Mouse (Mus musculus) midbrain, embryonic 13.5 days (tissue): ENCODE data around the gene Cryl1. TPM values are rescaled to one million over a fixed set of nuclear protein-coding genes. Genes with fewer than 3 reads are reported as not detected.

Source experiments
- ATAC-seq: fragments of 200-750 bp; cut with Nextera tagmentation; 2 replicates; pipeline ENCODE4 v1.8.0; 2017; ENCODE audit warnings: mild to moderate bottlenecking, moderate TSS enrichment, moderate library complexity
- H3K27ac ChIP-seq: fragments of 300-500 bp; sonication (generic); 2 replicates; pipeline ENCODE4 v1.5.1; 2015; ENCODE audit warnings: inconsistent platforms, mild to moderate bottlenecking, moderate library complexity
- H3K27me3 ChIP-seq: fragments of 300-500 bp; sonication (generic); 2 replicates; pipeline ENCODE4 v1.6.1; 2015; ENCODE audit warnings: mild to moderate bottlenecking, inconsistent platforms
- H3K36me3 ChIP-seq: fragments of 300-500 bp; sonication (generic); 2 replicates; pipeline ENCODE4 v1.6.1; 2015; ENCODE audit warnings: mild to moderate bottlenecking, inconsistent platforms
- H3K4me1 ChIP-seq: fragments of 300-500 bp; sonication (generic); replicated peaks from 2 replicates; pipeline ENCODE4 v1.6.1; 2015; ENCODE audit warnings: inconsistent platforms
- H3K4me2 ChIP-seq: fragments of 300-500 bp; sonication (generic); replicated peaks from 2 replicates; pipeline ENCODE4 v1.6.1; 2015; ENCODE audit warnings: moderate library complexity, mild to moderate bottlenecking, inconsistent platforms
- H3K4me3 ChIP-seq: fragments of 300-500 bp; sonication (generic); replicated peaks from 2 replicates; pipeline ENCODE4 v1.5.1; 2015; ENCODE audit warnings: mild to moderate bottlenecking, inconsistent platforms
- H3K9ac ChIP-seq: fragments of 300-500 bp; sonication (generic); replicated peaks from 2 replicates; pipeline ENCODE4 v1.6.1; 2015; ENCODE audit warnings: mild to moderate bottlenecking, inconsistent platforms
- H3K9me3 ChIP-seq: fragments of 300-500 bp; sonication (generic); 2 replicates; pipeline ENCODE4 v1.6.1; 2016; ENCODE audit warnings: mild to moderate bottlenecking, inconsistent platforms
- WGBS: fragments of 180-500 bp; shearing (Covaris S2); methylation state at CpG from one replicate; pipeline ENCODE4 v1.1.7; 2015; 5-methylcytosine and 5-hydroxymethylcytosine counted together
- polyA plus RNA-seq: library from polyadenylated mRNA; unstranded; fragments of >200 nt; fragmentation: Nextera tagmentation; extraction: Ambion mirVana; gene quantifications from 2 replicates; pipeline ENCODE4 v1.2.1, GENCODE M21; 2015

Cryl1 gene
- 5.6 and 6.6 TPM in 2 replicates for polyA plus RNA-seq

DNA sequence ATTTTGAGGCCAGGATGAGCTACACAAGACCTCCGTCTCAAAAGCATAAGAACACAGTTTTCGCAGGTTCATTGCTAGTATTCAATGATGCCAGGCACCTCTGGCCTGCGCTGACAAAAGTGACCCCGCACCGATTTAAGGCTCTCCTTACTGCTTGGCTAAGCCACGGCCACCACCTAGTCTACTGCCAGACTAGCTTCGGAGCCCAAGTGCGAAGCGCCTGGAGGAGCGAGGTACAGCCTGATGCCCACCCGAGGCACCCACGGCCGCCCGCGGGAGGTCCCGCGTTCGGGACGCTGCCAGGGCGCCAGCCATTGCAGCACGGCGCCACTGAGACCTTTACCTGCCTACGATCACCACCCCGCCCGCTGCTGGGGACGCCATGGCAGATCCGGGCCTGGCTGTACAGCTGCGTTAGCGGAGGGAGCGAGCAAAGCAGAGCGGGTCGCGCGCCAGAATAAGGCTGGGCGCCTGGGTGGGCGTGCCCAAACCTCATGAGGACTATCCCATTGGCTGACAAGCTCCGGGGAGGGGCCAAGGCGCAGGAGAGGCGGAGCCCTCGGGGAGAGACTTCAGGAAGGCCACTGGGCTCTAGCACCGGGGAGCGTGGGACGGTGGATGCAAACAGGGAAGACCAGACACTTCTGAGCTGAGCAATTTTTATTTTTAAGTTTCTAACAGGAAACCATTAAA, at the start of gene Cryl1:
Gene Cryl1 (minus strand): TSS at position 465 of the 693 bp plus-strand sequence.
- H3K27me3 ChIP-seq: peaks cover 25% of the 10 kb centered on the region
- H3K9me3 ChIP-seq: no peaks in the 10 kb centered on the region
- H3K4me2 ChIP-seq: peak within 1 kb of the TSS; percentile 69
- H3K36me3 ChIP-seq: no peaks in the 10 kb centered on the region
- WGBS: 2% methylated on average over 43 of the region's 43 CpGs
- H3K9ac ChIP-seq: peak within 1 kb of the TSS; percentile 71
- H3K4me1 ChIP-seq: peaks cover 10% of the 10 kb centered on the region
- H3K27ac ChIP-seq: no peak within 1 kb of the TSS
- H3K4me3 ChIP-seq: peak within 1 kb of the TSS; percentile 60
- ATAC-seq: peak; percentile 99

DNA sequence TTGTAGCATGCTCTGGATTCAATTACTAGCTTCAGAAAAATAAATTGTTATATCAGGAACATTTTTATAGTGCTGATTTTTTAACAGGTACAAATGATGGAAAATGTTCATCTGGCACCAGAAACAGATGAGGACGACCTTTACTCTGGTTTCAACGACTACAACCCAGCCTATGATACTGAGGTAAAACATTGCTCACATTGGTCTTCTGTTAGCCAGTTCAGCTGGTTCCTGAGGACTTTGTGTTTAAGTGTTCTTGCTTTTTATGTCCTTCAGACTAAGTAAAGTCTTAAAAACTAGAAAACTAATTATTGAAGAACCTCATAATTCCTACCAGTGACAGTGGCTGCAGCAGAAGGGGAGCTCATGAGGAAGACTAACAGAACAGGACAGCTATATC, 32.1 kb upstream of the Cryl1 start:
- Histone ChIP-seq H3K27ac (no peak overlapping the region), H3K4me3 (no peak overlapping the region), H3K4me2 (no peak overlapping the region), H3K9me3 (no peaks in the 10 kb centered on the region), H3K4me1 (peaks cover under 1% of the 10 kb centered on the region; the same call in 1 of the 2 replicates), H3K9ac (no peak overlapping the region), H3K27me3 (no peaks in the 10 kb centered on the region), H3K36me3 (peaks cover 15% of the 10 kb centered on the region)
- no peak for ATAC-seq
- 78% methylated on average over 2 of the region's 2 CpGs for WGBS

DNA sequence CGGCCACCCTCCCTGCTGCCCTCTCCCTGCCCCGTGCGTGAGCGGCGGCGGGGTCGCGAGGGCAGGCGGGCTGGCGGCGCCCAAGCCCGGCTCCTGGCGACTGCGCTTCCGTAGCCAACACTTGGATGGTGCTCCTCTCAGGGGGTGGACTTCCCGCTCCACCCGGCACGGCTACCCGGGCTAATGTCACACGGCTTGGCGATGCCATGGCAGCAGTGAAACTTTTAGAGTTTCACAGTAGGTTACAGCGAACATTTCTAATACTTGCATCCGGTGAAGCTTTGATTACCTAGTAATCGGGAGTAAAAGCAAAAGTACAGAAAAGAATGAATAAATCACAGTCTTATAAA, 25.9 kb upstream of the Cryl1 start:
- H3K9ac ChIP-seq: peak overlapping the region; percentile 89
- peak overlapping the region; percentile 64 for H3K4me2 ChIP-seq
- no peaks in the 10 kb centered on the region for H3K36me3 ChIP-seq
- no peaks in the 10 kb centered on the region for H3K9me3 ChIP-seq
- peaks cover 11% of the 10 kb centered on the region for H3K4me1 ChIP-seq
- H3K27ac ChIP-seq: peak overlapping the region; percentile 73
- ATAC-seq: no peak; the same call in 1 of the 2 replicates
- no peaks in the 10 kb centered on the region for H3K27me3 ChIP-seq
- WGBS: under 1% methylated on average over 24 of the region's 24 CpGs
- peak overlapping the region; percentile 92 for H3K4me3 ChIP-seq

DNA sequence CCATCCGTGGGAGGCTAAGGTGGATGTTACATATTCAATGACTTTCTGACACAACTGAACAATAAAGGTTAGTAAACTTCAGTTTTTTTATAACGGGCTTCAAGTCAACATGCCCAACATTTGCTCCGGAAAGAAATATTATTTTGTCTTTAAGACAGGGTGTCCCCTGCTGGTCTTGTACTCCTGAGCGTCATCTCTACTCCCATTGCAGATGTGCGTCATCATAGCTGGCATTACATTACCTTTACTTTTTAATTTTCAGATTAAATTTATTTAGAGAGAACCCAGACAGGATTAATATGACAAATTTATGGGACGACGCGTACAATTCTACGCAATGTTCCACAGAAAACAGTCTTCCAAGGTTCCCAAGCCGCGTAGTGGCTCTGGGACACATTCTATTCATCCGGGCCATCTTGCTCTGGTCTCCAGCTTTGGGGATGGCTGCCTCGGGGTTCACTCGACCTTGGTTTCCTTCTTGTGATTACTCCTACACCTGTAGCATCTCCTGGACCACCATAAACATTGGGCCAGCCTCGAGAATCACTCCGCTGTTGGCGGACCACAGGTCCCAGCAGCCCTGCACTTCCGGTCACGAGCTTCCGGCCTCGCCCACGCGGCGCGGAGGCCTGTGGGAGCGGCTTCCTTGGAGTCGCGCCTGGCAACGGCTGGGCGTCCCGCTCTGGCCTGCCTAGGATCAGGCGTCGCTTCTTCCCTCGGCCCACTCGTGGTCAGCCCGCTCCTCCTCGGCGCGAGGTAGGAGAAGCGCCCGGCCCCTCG, 25.3 kb upstream of the Cryl1 start, which contains the start of gene Ift88:
Gene Ift88 (plus strand): TSS at position 631 of the 780 bp plus-strand sequence.
- Histone ChIP-seq H3K9ac (peak within 1 kb of the TSS; percentile 89), H3K4me3 (peak within 1 kb of the TSS; percentile 92), H3K27ac (peak within 1 kb of the TSS; percentile 73), H3K4me1 (peaks cover 11% of the 10 kb centered on the region), H3K36me3 (no peaks in the 10 kb centered on the region), H3K4me2 (peak within 1 kb of the TSS; percentile 64), H3K27me3 (no peaks in the 10 kb centered on the region), H3K9me3 (no peaks in the 10 kb centered on the region)
- ATAC-seq: peak; percentile 100
- WGBS: 4% methylated on average over 42 of the region's 42 CpGs

DNA sequence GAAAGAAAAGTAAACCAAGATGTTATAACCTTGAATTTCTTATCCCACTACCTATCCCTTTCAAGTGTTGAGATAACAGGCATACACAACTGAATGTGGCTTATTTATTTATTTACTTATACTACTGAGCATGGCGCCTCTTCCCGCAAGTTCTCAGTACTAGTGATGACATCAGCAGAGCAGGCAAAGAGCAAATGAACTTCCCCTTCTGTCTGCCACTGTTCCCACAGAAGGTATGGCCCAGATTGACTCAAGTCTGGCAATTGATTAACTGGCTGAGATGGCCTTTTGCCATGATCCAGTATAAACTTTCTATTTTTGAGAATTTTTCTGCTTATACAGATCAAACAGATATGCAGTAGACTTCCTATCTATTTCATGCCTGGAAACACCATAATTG, 18.9 kb upstream of the Cryl1 start:
- Histone ChIP-seq H3K9me3 (no peaks in the 10 kb centered on the region), H3K27me3 (no peaks in the 10 kb centered on the region), H3K9ac (no peak overlapping the region), H3K4me3 (no peak overlapping the region), H3K4me1 (0 out of 2 replicates have a peak, but pooled peaks cover 2% of the 10 kb centered on the region), H3K36me3 (no peaks in the 10 kb centered on the region), H3K27ac (no peak overlapping the region), H3K4me2 (no peak overlapping the region)
- WGBS: 88% methylated on average over 2 of the region's 2 CpGs
- no peak for ATAC-seq

DNA sequence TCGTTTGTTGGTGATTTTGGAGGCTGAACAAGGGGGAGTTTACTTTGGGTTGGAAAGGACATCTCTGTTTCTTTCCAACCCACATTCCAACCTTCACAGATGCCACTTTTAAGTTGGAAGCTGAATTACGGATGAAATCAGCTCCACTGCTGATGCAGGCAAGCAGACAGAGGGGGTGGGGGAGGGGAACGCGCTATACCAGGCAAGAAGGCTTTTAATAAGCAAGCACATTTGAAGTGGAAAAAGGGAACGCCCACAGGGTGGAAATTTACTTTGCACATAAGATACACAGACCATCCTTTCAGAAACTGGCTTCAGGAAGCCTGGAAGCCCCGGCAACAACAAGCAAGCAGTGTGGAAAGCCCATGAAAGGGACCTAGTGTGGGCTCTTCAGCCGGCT, 13.8 kb upstream of the Cryl1 start:
- H3K27ac ChIP-seq: no peak overlapping the region
- H3K9ac ChIP-seq: no peak overlapping the region
- H3K36me3 ChIP-seq: no peaks in the 10 kb centered on the region
- 0 out of 2 replicates have a peak, but pooled peaks cover 9% of the 10 kb centered on the region for H3K4me1 ChIP-seq
- H3K27me3 ChIP-seq: no peaks in the 10 kb centered on the region
- 66% methylated on average over 7 of the region's 7 CpGs for WGBS
- H3K4me3 ChIP-seq: no peak overlapping the region
- no peak for ATAC-seq
- no peak overlapping the region for H3K4me2 ChIP-seq
- no peaks in the 10 kb centered on the region for H3K9me3 ChIP-seq

DNA sequence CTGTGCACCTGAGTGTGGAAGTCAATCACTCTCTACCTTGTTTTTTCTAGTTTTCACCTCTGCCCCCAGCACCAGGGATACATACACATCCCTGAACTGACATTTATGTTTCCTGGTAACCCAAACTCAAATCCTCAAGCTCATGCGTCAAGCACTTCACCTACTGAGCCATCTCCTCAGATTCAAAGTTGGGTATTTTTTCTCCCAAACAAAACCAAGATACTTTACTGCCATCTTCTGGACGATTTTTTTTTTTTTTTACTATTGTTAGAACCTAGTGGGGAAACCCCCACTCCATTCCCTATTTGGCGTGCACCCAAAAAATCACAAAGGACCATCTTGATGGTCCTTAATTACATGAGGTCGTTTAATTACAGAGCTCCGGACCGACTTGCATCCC, 10.8 kb upstream of the Cryl1 start:
- no peak overlapping the region for H3K27ac ChIP-seq
- no peaks in the 10 kb centered on the region for H3K36me3 ChIP-seq
- no peak overlapping the region for H3K4me2 ChIP-seq
- no peaks in the 10 kb centered on the region for H3K9me3 ChIP-seq
- WGBS: 23% methylated on average over 6 of the region's 6 CpGs
- H3K4me1 ChIP-seq: 0 out of 2 replicates have a peak, but pooled peaks cover 9% of the 10 kb centered on the region
- 0 out of 2 replicates have a peak, but pooled peaks have one; percentile 43 for ATAC-seq
- no peak overlapping the region for H3K4me3 ChIP-seq
- H3K9ac ChIP-seq: no peak overlapping the region
- H3K27me3 ChIP-seq: no peaks in the 10 kb centered on the region

DNA sequence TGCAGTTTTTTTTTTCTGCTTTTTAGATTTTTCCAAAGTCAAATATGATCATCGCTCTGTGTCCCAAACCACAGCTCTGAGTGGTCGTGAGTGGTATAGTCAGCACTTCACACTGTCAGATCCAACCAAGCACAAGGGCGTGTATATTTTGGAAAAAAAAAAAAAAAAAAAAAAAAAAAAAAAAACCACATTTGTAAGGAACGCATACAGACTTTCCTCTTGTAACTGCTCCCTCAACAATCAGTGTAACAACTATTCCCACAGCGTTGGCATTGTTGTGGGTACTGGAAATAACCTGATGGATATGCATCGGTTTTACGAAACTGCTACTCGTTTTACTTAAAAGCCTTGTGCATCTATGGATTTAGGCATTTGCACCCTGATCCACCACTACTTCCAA, 9.8 kb upstream of the Cryl1 start:
- no peak overlapping the region for H3K4me3 ChIP-seq
- WGBS: 79% methylated on average over 8 of the region's 8 CpGs
- H3K4me1 ChIP-seq: 0 out of 2 replicates have a peak, but pooled peaks cover 9% of the 10 kb centered on the region
- H3K27me3 ChIP-seq: no peaks in the 10 kb centered on the region
- no peak overlapping the region for H3K9ac ChIP-seq
- H3K9me3 ChIP-seq: no peaks in the 10 kb centered on the region
- H3K4me2 ChIP-seq: no peak overlapping the region
- no peak overlapping the region for H3K27ac ChIP-seq
- ATAC-seq: no peak
- H3K36me3 ChIP-seq: no peaks in the 10 kb centered on the region

DNA sequence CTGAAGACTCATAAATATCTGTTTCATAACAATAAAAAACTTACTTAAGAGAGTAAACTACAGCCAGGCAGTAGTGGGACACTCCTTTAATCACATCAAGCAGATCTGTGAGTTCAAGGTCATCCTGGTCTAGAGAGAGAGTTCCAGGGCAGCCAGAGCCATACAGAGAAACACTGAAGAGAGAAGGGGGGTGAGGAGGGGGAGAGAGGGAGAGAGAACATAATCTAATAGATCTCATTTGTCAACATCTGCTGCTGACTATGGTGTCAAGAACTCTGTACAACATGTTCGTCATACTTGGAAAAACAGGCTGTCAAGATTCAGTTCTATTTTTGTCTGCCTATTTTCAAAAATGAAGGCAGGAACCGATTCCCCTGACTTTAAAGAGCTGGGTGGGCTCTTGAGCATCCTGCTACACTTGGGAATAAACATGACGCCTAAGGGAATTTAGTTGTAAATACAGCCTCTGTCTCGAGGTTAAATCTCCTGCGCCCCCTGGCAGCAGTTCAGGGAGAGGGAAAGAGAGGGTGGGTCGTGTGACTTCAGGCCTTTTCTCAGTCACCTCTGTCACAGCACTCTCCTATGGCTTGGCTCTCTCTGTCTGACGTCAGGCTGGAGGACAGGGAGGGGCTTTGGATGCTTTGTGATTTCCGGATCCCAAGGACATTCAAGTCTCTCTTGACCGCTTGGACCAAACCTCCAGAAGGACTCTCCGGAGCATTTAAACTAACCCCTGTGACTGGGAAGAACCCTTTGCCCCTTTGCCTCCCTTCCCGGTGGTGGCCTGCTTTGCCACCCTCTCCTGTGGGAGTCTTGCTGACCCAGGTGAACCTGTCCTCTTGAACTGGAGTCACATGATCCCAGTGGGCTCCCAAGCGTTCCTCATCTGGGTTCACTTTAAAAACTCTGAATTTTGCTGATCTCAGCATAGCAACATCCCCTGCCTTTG, 9.0 kb upstream of the Cryl1 start:
- H3K27me3 ChIP-seq: no peaks in the 10 kb centered on the region
- WGBS: 7% methylated on average over 12 of the region's 12 CpGs
- H3K4me1 ChIP-seq: 0 out of 2 replicates have a peak, but pooled peaks cover 8% of the 10 kb centered on the region
- H3K27ac ChIP-seq: no peak overlapping the region
- no peaks in the 10 kb centered on the region for H3K9me3 ChIP-seq
- no peaks in the 10 kb centered on the region for H3K36me3 ChIP-seq
- peak; percentile 82 for ATAC-seq
- no peak overlapping the region for H3K9ac ChIP-seq
- H3K4me3 ChIP-seq: no peak overlapping the region
- peak overlapping the region; percentile 28 for H3K4me2 ChIP-seq

DNA sequence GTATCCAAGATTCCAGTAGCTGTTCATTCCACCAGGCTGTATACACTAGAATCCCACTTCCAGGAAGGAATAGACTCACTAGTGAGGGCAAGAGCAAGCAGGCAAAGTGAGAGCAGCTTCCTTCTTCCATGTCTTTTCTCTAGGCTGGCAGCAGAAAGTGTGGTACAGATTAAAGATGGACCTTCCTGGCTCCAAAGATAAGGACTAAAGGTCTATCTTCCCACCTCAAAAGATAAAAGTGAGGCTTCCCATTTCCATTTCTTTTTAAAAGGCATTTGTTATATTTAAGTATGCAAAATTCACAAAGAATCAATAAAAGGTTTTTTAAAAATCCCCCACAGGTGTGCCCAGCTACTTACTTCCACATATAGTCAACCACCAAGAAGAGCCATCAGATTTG, 4.5 kb upstream of the Cryl1 start:
- H3K27ac ChIP-seq: no peak overlapping the region
- no peak overlapping the region for H3K9ac ChIP-seq
- peaks cover 13% of the 10 kb centered on the region for H3K4me1 ChIP-seq
- no peak overlapping the region for H3K4me3 ChIP-seq
- H3K27me3 ChIP-seq: peaks cover 8% of the 10 kb centered on the region
- H3K4me2 ChIP-seq: no peak overlapping the region
- H3K9me3 ChIP-seq: no peaks in the 10 kb centered on the region
- H3K36me3 ChIP-seq: no peaks in the 10 kb centered on the region
- ATAC-seq: no peak

DNA sequence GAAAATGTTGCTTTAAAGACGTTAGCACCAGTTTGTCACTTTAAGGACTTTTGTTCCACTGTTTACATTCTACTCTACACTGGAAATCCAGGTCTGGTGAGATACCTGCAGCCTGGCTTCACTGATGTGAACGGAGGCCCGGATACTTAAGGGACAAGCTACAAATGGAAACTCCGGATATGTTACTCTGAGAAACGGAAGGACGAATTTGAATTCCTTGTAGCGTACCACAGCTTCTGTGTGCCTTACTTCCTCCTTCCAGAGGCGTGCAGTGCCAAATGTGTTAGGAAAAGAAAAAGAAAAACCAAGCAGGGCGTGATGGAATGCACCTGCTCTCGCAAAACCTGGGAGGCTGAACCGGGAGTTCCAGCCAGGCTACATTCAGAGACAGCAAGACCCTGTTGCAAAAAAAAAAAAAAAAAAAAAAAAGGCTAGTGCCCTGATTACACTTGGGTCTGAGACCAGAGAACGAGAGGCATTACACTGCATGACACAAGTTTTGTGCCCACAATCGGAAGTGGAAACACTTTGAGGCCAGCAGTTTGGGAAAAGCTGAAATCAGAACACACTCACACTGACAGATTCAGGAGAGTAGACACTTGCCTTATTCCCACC, 591 bp upstream of the Cryl1 start:
- H3K4me2 ChIP-seq: peak overlapping the region; percentile 69
- no peak overlapping the region; the same call in 1 of the 2 replicates for H3K9ac ChIP-seq
- ATAC-seq: peak; percentile 9
- H3K9me3 ChIP-seq: no peaks in the 10 kb centered on the region
- H3K4me1 ChIP-seq: peaks cover 10% of the 10 kb centered on the region
- WGBS: 21% methylated on average over 13 of the region's 13 CpGs
- H3K4me3 ChIP-seq: peak overlapping the region; percentile 60
- H3K27me3 ChIP-seq: peaks cover 25% of the 10 kb centered on the region
- H3K36me3 ChIP-seq: no peaks in the 10 kb centered on the region
- H3K27ac ChIP-seq: no peak overlapping the region
